Mouse (Mus musculus) midbrain, embryonic 10.5 days (tissue): ENCODE results near the gene Snph. TPM values are rescaled to one million over a fixed set of nuclear protein-coding genes. Genes with fewer than 3 reads are reported as not detected.

ENCODE experiments used
- DNase-seq: peaks from one replicate; pipeline ENCODE4 v3.0.0-alpha.2; 2017; ENCODE audit warnings: low spot score
- H3K27ac ChIP-seq: fragments of 300-500 bp; sonication (generic); replicated peaks from 2 replicates; pipeline ENCODE4 v1.5.1; 2016; ENCODE audit warnings: mild to moderate bottlenecking
- H3K27me3 ChIP-seq: fragments of 300-500 bp; sonication (generic); 2 replicates; pipeline ENCODE4 v1.6.1; 2016; ENCODE audit warnings: low read depth, mild to moderate bottlenecking; ENCODE audit not compliant: poor library complexity, severe bottlenecking
- H3K36me3 ChIP-seq: fragments of 300-500 bp; sonication (generic); 2 replicates; pipeline ENCODE4 v1.6.1; 2016; ENCODE audit warnings: mild to moderate bottlenecking, moderate library complexity
- H3K4me1 ChIP-seq: fragments of 300-500 bp; sonication (generic); 2 replicates; pipeline ENCODE4 v1.6.1; 2016
- H3K4me3 ChIP-seq: fragments of 300-500 bp; sonication (generic); 2 replicates; pipeline ENCODE4 v1.5.1; 2016; ENCODE audit warnings: mild to moderate bottlenecking, moderate library complexity
- H3K9me3 ChIP-seq: fragments of 300-500 bp; sonication (generic); replicated peaks from 2 replicates; pipeline ENCODE4 v1.6.1; 2016; ENCODE audit warnings: mild to moderate bottlenecking
- WGBS: fragments of 180-500 bp; shearing (Covaris S2); methylation state at CpG from one replicate; pipeline ENCODE4 v1.1.7; 2016; 5-methylcytosine and 5-hydroxymethylcytosine counted together
- polyA plus RNA-seq: library from polyadenylated mRNA; unstranded; fragments of >200 nt; fragmentation: Nextera tagmentation; extraction: Ambion mirVana; gene quantifications from 2 replicates; pipeline ENCODE4 v1.2.1, GENCODE M21; 2016

Gene Snph
- polyA plus RNA-seq, 1 experiment from 2014 or later, result 1.3 TPM

- H3K27me3 ChIP-seq, result no peaks in the 10 kb centered on the region
- no peaks in the 10 kb centered on the region for H3K36me3 ChIP-seq
- H3K27ac ChIP-seq, result no peak overlapping the region
- no peaks in the 10 kb centered on the region for H3K4me1 ChIP-seq
- WGBS, result 59% methylated on average over 3 of the region's 3 CpGs
- no peaks in the 10 kb centered on the region for H3K9me3 ChIP-seq
- no peak overlapping the region for H3K4me3 ChIP-seq
- DNase-seq, result no peak
Observed at GRCm38 (mm10) chr2:151585934-151586333, 46.5 kb downstream of the Snph start.

- Histone ChIP-seq H3K36me3 (no peaks in the 10 kb centered on the region), H3K27ac (no peak overlapping the region), H3K27me3 (peaks cover 8% of the 10 kb centered on the region; the same call in 1 of the 2 replicates), H3K9me3 (no peaks in the 10 kb centered on the region), H3K4me3 (no peak overlapping the region), H3K4me1 (peaks cover 9% of the 10 kb centered on the region)
- 16% methylated on average over 1 of the region's 1 CpGs for WGBS
- no peak for DNase-seq
Observed at GRCm38 (mm10) chr2:151580945-151581344, 51.4 kb downstream of the Snph start.

GRCm38 (mm10) chr2:151579183-151579582 is 53.2 kb downstream of the Snph start:
- peaks cover 16% of the 10 kb centered on the region for H3K4me1 ChIP-seq
- H3K27ac ChIP-seq, result no peak overlapping the region
- H3K9me3 ChIP-seq, result no peaks in the 10 kb centered on the region
- WGBS, result 87% methylated on average over 4 of the region's 4 CpGs
- no peak overlapping the region for H3K4me3 ChIP-seq
- H3K36me3 ChIP-seq, result no peaks in the 10 kb centered on the region
- DNase-seq, result no peak
- H3K27me3 ChIP-seq, result peaks cover 8% of the 10 kb centered on the region; the same call in 1 of the 2 replicates

- Histone ChIP-seq H3K27me3 (peaks cover 8% of the 10 kb centered on the region), H3K36me3 (no peaks in the 10 kb centered on the region), H3K9me3 (no peaks in the 10 kb centered on the region), H3K4me1 (peaks cover 16% of the 10 kb centered on the region), H3K27ac (peak overlapping the region; percentile 83), H3K4me3 (peak overlapping the region; percentile 57)
- under 1% methylated on average over 38 of the region's 38 CpGs for WGBS
- peak; percentile 86 for DNase-seq
Observed at GRCm38 (mm10) chr2:151575699-151576389, 56.5 kb downstream of the Snph start.

GRCm38 (mm10) chr2:151575119-151575698 is 57.2 kb downstream of the Snph start:
- Histone ChIP-seq H3K4me1 (peaks cover 16% of the 10 kb centered on the region), H3K36me3 (no peaks in the 10 kb centered on the region), H3K9me3 (no peaks in the 10 kb centered on the region), H3K27me3 (peaks cover 8% of the 10 kb centered on the region), H3K27ac (peak overlapping the region; percentile 83), H3K4me3 (peak overlapping the region; percentile 57)
- WGBS, result 24% methylated on average over 7 of the region's 7 CpGs
- DNase-seq, result peak; percentile 27

GRCm38 (mm10) chr2:151574607-151575006 is 57.8 kb downstream of the Snph start:
- DNase-seq, result no peak
- peaks cover 16% of the 10 kb centered on the region for H3K4me1 ChIP-seq
- H3K36me3 ChIP-seq, result no peaks in the 10 kb centered on the region
- no peak overlapping the region for H3K4me3 ChIP-seq
- H3K9me3 ChIP-seq, result no peaks in the 10 kb centered on the region
- peaks cover 8% of the 10 kb centered on the region for H3K27me3 ChIP-seq
- no peak overlapping the region for H3K27ac ChIP-seq
- 61% methylated on average over 5 of the region's 5 CpGs for WGBS

- Histone ChIP-seq H3K4me1 (peaks cover 16% of the 10 kb centered on the region), H3K27me3 (peaks cover 8% of the 10 kb centered on the region), H3K4me3 (no peak overlapping the region), H3K9me3 (no peaks in the 10 kb centered on the region), H3K27ac (no peak overlapping the region), H3K36me3 (no peaks in the 10 kb centered on the region)
- 77% methylated on average over 3 of the region's 3 CpGs for WGBS
- DNase-seq, result no peak
Observed at GRCm38 (mm10) chr2:151573667-151574066, 58.7 kb downstream of the Snph start.

GRCm38 (mm10) chr2:151571873-151572700 is 60.3 kb downstream of the Snph start, which contains the start of gene Sdcbp2:
Sdcbp2 (plus strand) TSS chr2:151572622.
- no peak within 1 kb of the TSS for H3K4me3 ChIP-seq
- WGBS, result 78% methylated on average over 17 of the region's 17 CpGs
- H3K4me1 ChIP-seq, result peaks cover 16% of the 10 kb centered on the region
- H3K9me3 ChIP-seq, result no peaks in the 10 kb centered on the region
- no peak within 1 kb of the TSS for H3K27ac ChIP-seq
- no peaks in the 10 kb centered on the region for H3K36me3 ChIP-seq
- H3K27me3 ChIP-seq, result no peaks in the 10 kb centered on the region; the same call in 1 of the 2 replicates
- no peak for DNase-seq

GRCm38 (mm10) chr2:151569452-151569851 is 62.9 kb downstream of the Snph start:
- Histone ChIP-seq H3K27me3 (no peaks in the 10 kb centered on the region; the same call in 1 of the 2 replicates), H3K36me3 (peaks cover 6% of the 10 kb centered on the region), H3K27ac (no peak overlapping the region), H3K9me3 (no peaks in the 10 kb centered on the region), H3K4me1 (no peaks in the 10 kb centered on the region), H3K4me3 (no peak overlapping the region)
- no peak for DNase-seq
- 87% methylated on average over 2 of the region's 2 CpGs for WGBS

- H3K36me3 ChIP-seq, result peaks cover 27% of the 10 kb centered on the region
- WGBS, result 90% methylated on average over 6 of the region's 6 CpGs
- H3K4me3 ChIP-seq, result no peak overlapping the region
- no peaks in the 10 kb centered on the region for H3K27me3 ChIP-seq
- H3K27ac ChIP-seq, result no peak overlapping the region
- no peaks in the 10 kb centered on the region for H3K9me3 ChIP-seq
- no peak for DNase-seq
- no peaks in the 10 kb centered on the region for H3K4me1 ChIP-seq
Observed at GRCm38 (mm10) chr2:151566856-151567255, 65.5 kb downstream of the Snph start.

- no peaks in the 10 kb centered on the region for H3K9me3 ChIP-seq
- H3K4me3 ChIP-seq, result no peak overlapping the region
- DNase-seq, result no peak
- no peak overlapping the region for H3K27ac ChIP-seq
- no peaks in the 10 kb centered on the region for H3K4me1 ChIP-seq
- no peaks in the 10 kb centered on the region for H3K27me3 ChIP-seq
- 83% methylated on average over 3 of the region's 3 CpGs for WGBS
- peaks cover 46% of the 10 kb centered on the region for H3K36me3 ChIP-seq
Observed at GRCm38 (mm10) chr2:151564986-151565385, 67.4 kb downstream of the Snph start.

- no peak for DNase-seq
- no peaks in the 10 kb centered on the region for H3K4me1 ChIP-seq
- no peak overlapping the region for H3K27ac ChIP-seq
- H3K27me3 ChIP-seq, result no peaks in the 10 kb centered on the region
- no peak overlapping the region for H3K4me3 ChIP-seq
- 82% methylated on average over 1 of the region's 1 CpGs for WGBS
- H3K36me3 ChIP-seq, result peaks cover 56% of the 10 kb centered on the region
- H3K9me3 ChIP-seq, result no peaks in the 10 kb centered on the region
Observed at GRCm38 (mm10) chr2:151564006-151564405, 68.4 kb downstream of the Snph start.
